Mouse (Mus musculus) lung, embryonic 15.5 days (tissue): Measurements from ENCODE around the gene Flot1. TPM values are rescaled to one million over a fixed set of nuclear protein-coding genes. Genes with fewer than 3 reads are reported as not detected.

Experiments
- ATAC-seq: fragments of 200-750 bp; cut with Nextera tagmentation; 2 replicates; pipeline ENCODE4 v1.8.0; 2017; ENCODE audit warnings: moderate number of reproducible peaks, borderline replicate concordance; ENCODE audit not compliant: low FRiP score, low TSS enrichment; ENCODE audit errors: extremely low read depth
- H3K27ac ChIP-seq: fragments of 300-500 bp; sonication (generic); 2 replicates; pipeline ENCODE4 v1.5.1; 2015; ENCODE audit warnings: moderate library complexity, mild to moderate bottlenecking, inconsistent platforms
- H3K27me3 ChIP-seq: fragments of 300-500 bp; sonication (generic); 2 replicates; pipeline ENCODE4 v1.6.1; 2015; ENCODE audit warnings: inconsistent platforms
- H3K36me3 ChIP-seq: fragments of 300-500 bp; sonication (generic); 2 replicates; pipeline ENCODE4 v1.6.1; 2015; ENCODE audit warnings: inconsistent platforms
- H3K4me1 ChIP-seq: fragments of 300-500 bp; sonication (generic); 2 replicates; pipeline ENCODE4 v1.6.1; 2015; ENCODE audit warnings: inconsistent platforms
- H3K4me2 ChIP-seq: fragments of 300-500 bp; sonication (generic); 2 replicates; pipeline ENCODE4 v1.6.1; 2015; ENCODE audit warnings: inconsistent platforms, mild to moderate bottlenecking, moderate library complexity
- H3K4me3 ChIP-seq: fragments of 300-500 bp; sonication (generic); 2 replicates; pipeline ENCODE4 v1.5.1; 2015; ENCODE audit warnings: mild to moderate bottlenecking, inconsistent platforms
- H3K9ac ChIP-seq: fragments of 300-500 bp; sonication (generic); 2 replicates; pipeline ENCODE4 v1.6.1; 2015; ENCODE audit warnings: inconsistent platforms
- H3K9me3 ChIP-seq: fragments of 300-500 bp; sonication (generic); 2 replicates; pipeline ENCODE4 v1.6.1; 2016; ENCODE audit warnings: inconsistent platforms
- WGBS: fragments of 180-500 bp; shearing (Covaris S2); methylation state at CpG from one replicate; pipeline ENCODE4 v1.1.7; 2015; 5-methylcytosine and 5-hydroxymethylcytosine counted together
- polyA plus RNA-seq: library from polyadenylated mRNA; unstranded; fragments of >200 nt; fragmentation: Nextera tagmentation; extraction: Ambion mirVana; gene quantifications from 2 replicates; pipeline ENCODE4 v1.2.1, GENCODE M21; 2015

Gene Flot1
- polyA plus RNA-seq, 1 experiment from 2014 or later, result 54.4 TPM

- Histone ChIP-seq H3K4me2 (no peak overlapping the region), H3K27ac (no peak overlapping the region), H3K4me3 (no peak overlapping the region), H3K27me3 (no peaks in the 10 kb centered on the region), H3K9me3 (no peaks in the 10 kb centered on the region), H3K4me1 (peaks cover 29% of the 10 kb centered on the region), H3K36me3 (peaks cover 28% of the 10 kb centered on the region), H3K9ac (no peak overlapping the region; the same call in 1 of the 2 replicates)
- 87% methylated on average over 13 of the region's 13 CpGs for WGBS
- ATAC-seq, result no peak
These were observed 2.2 kb downstream of the Flot1 start for GRCm38 (mm10) chr17:35825109-35825850.

- Histone ChIP-seq H3K27ac (peak overlapping the region; percentile 41), H3K4me2 (peak overlapping the region; percentile 33), H3K27me3 (no peaks in the 10 kb centered on the region), H3K4me1 (peaks cover 25% of the 10 kb centered on the region), H3K4me3 (no peak overlapping the region), H3K36me3 (peaks cover 67% of the 10 kb centered on the region), H3K9me3 (no peaks in the 10 kb centered on the region), H3K9ac (no peak overlapping the region)
- ATAC-seq, result peak; percentile 66
- WGBS, result under 1% methylated on average over 21 of the region's 21 CpGs
These were observed 6.7 kb downstream of the Flot1 start for GRCm38 (mm10) chr17:35829737-35830136.

- Histone ChIP-seq H3K9me3 (no peaks in the 10 kb centered on the region), H3K4me1 (peaks cover 40% of the 10 kb centered on the region), H3K36me3 (peaks cover 63% of the 10 kb centered on the region), H3K9ac (no peak overlapping the region), H3K4me2 (no peak overlapping the region), H3K4me3 (no peak overlapping the region), H3K27ac (0 out of 2 replicates have a peak overlapping the region, but pooled peaks have one; percentile 5), H3K27me3 (no peaks in the 10 kb centered on the region)
- 53% methylated on average over 8 of the region's 8 CpGs for WGBS
- no peak for ATAC-seq
These were observed 9.6 kb downstream of the Flot1 start for GRCm38 (mm10) chr17:35832400-35833238.

GRCm38 (mm10) chr17:35833239-35833751 lies 10.3 kb downstream of the Flot1 start:
- WGBS, result 18% methylated on average over 5 of the region's 5 CpGs
- 0 out of 2 replicates have a peak overlapping the region, but pooled peaks have one; percentile 5 for H3K27ac ChIP-seq
- H3K9ac ChIP-seq, result no peak overlapping the region
- peaks cover 40% of the 10 kb centered on the region for H3K4me1 ChIP-seq
- H3K4me2 ChIP-seq, result no peak overlapping the region
- ATAC-seq, result no peak
- H3K9me3 ChIP-seq, result no peaks in the 10 kb centered on the region
- H3K27me3 ChIP-seq, result no peaks in the 10 kb centered on the region
- peaks cover 57% of the 10 kb centered on the region for H3K36me3 ChIP-seq
- no peak overlapping the region for H3K4me3 ChIP-seq

GRCm38 (mm10) chr17:35833894-35834293 lies 10.9 kb downstream of the Flot1 start:
- 0 out of 2 replicates have a peak overlapping the region, but pooled peaks have one; percentile 81 for H3K4me2 ChIP-seq
- H3K4me1 ChIP-seq, result peaks cover 40% of the 10 kb centered on the region
- ATAC-seq, result no peak
- H3K36me3 ChIP-seq, result peaks cover 57% of the 10 kb centered on the region
- H3K9ac ChIP-seq, result no peak overlapping the region
- H3K27me3 ChIP-seq, result no peaks in the 10 kb centered on the region
- no peak overlapping the region for H3K27ac ChIP-seq
- H3K4me3 ChIP-seq, result no peak overlapping the region
- WGBS, result 47% methylated on average over 5 of the region's 5 CpGs
- no peaks in the 10 kb centered on the region for H3K9me3 ChIP-seq

GRCm38 (mm10) chr17:35834696-35835422 lies 11.8 kb downstream of the Flot1 start:
- Histone ChIP-seq H3K4me2 (peak overlapping the region; percentile 81), H3K27me3 (no peaks in the 10 kb centered on the region), H3K27ac (no peak overlapping the region), H3K36me3 (peaks cover 57% of the 10 kb centered on the region), H3K4me3 (peak overlapping the region; percentile 65), H3K4me1 (peaks cover 47% of the 10 kb centered on the region), H3K9me3 (no peaks in the 10 kb centered on the region), H3K9ac (peak overlapping the region; percentile 92)
- ATAC-seq, result no peak
- WGBS, result 59% methylated on average over 26 of the region's 26 CpGs

GRCm38 (mm10) chr17:35835424-35836140 lies 12.6 kb downstream of the Flot1 start:
- 58% methylated on average over 26 of the region's 26 CpGs for WGBS
- peak overlapping the region; percentile 65 for H3K4me3 ChIP-seq
- H3K36me3 ChIP-seq, result peaks cover 56% of the 10 kb centered on the region
- peak overlapping the region; percentile 81 for H3K4me2 ChIP-seq
- H3K27ac ChIP-seq, result no peak overlapping the region
- no peaks in the 10 kb centered on the region for H3K9me3 ChIP-seq
- no peak for ATAC-seq
- H3K4me1 ChIP-seq, result peaks cover 40% of the 10 kb centered on the region
- H3K9ac ChIP-seq, result peak overlapping the region; percentile 92
- no peaks in the 10 kb centered on the region for H3K27me3 ChIP-seq

- no peaks in the 10 kb centered on the region for H3K27me3 ChIP-seq
- H3K9ac ChIP-seq, result peak overlapping the region; percentile 92
- ATAC-seq, result no peak
- no peaks in the 10 kb centered on the region for H3K9me3 ChIP-seq
- peak overlapping the region; percentile 98 for H3K27ac ChIP-seq
- H3K4me3 ChIP-seq, result peak overlapping the region; percentile 65
- H3K4me1 ChIP-seq, result peaks cover 40% of the 10 kb centered on the region
- peak overlapping the region; percentile 81 for H3K4me2 ChIP-seq
- H3K36me3 ChIP-seq, result peaks cover 48% of the 10 kb centered on the region
- WGBS, result 4% methylated on average over 24 of the region's 24 CpGs
These were observed 13.3 kb downstream of the Flot1 start for GRCm38 (mm10) chr17:35836178-35836965.

GRCm38 (mm10) chr17:35836991-35837422 lies 14.0 kb downstream of the Flot1 start:
- ATAC-seq, result peak; percentile 46
- no peaks in the 10 kb centered on the region for H3K27me3 ChIP-seq
- no peaks in the 10 kb centered on the region for H3K9me3 ChIP-seq
- peak overlapping the region; percentile 98 for H3K27ac ChIP-seq
- peak overlapping the region; percentile 92 for H3K9ac ChIP-seq
- peaks cover 40% of the 10 kb centered on the region for H3K4me1 ChIP-seq
- H3K4me3 ChIP-seq, result peak overlapping the region; percentile 65
- H3K36me3 ChIP-seq, result peaks cover 45% of the 10 kb centered on the region
- peak overlapping the region; percentile 81 for H3K4me2 ChIP-seq
- 0% methylated on average over 25 of the region's 25 CpGs for WGBS

- ATAC-seq, result peak; percentile 6; the same call in 1 of the 2 replicates
- H3K36me3 ChIP-seq, result peaks cover 40% of the 10 kb centered on the region
- H3K4me1 ChIP-seq, result peaks cover 41% of the 10 kb centered on the region
- peak overlapping the region; percentile 81 for H3K4me2 ChIP-seq
- under 1% methylated on average over 18 of the region's 18 CpGs for WGBS
- peak overlapping the region; percentile 98 for H3K27ac ChIP-seq
- no peaks in the 10 kb centered on the region for H3K9me3 ChIP-seq
- no peaks in the 10 kb centered on the region for H3K27me3 ChIP-seq
- peak overlapping the region; percentile 65 for H3K4me3 ChIP-seq
- peak overlapping the region; percentile 92 for H3K9ac ChIP-seq
These were observed 14.5 kb downstream of the Flot1 start for GRCm38 (mm10) chr17:35837487-35837886.
